Mouse (Mus musculus): ENCODE measurements around the gene Ankrd2. TPM values are rescaled to one million over a fixed set of nuclear protein-coding genes. Genes with fewer than 3 reads are reported as not detected.

Ankrd2 gene
- polyA plus RNA-seq, 1 experiment from 2014 or later = 0.56 TPM

- H3K4me2 ChIP-seq = no peak overlapping the region
- H3K27me3 ChIP-seq (replicated peaks) = no peaks in the 10 kb centered on the region
- ATAC-seq (replicated peaks) = no peak
- no peak overlapping the region for H3K9ac ChIP-seq
- H3K9me3 ChIP-seq = no peaks in the 10 kb centered on the region
- H3K36me3 ChIP-seq (replicated peaks) = no peaks in the 10 kb centered on the region
- no peaks in the 10 kb centered on the region for H3K4me1 ChIP-seq
- H3K4me3 ChIP-seq = no peak overlapping the region
- WGBS = 78% methylated on average over 8 of the region's 8 CpGs
- peak overlapping the region; percentile 13; the same call in 1 of the 2 replicates for H3K27ac ChIP-seq
Observed at GRCm38 (mm10) chr19:42017399-42018247, 18.2 kb upstream of the Ankrd2 start.

DNA sequence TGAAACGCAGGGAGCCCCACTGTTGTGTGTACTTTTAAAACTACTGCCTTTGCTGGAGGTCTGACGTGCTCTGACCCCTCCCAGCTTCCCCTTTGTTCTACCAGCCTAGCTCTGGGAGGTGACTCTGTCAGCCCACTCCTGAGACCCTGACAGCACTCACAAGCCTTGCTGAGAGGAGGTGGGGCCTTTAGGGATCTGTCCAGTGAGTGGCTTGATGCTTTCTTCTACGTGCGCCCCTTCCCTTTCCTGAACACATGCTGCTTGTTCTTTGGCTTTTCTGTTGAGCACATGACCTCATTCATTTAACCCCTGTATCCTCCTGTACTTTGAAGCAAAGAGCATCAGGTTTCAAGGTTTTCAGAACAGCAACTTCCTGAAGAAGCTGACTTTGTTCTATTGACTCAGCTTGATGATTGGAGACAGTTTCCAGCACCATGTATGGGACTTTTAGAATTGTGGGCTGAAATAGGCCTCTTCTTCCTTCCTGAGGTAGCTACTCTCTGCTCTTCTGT lies 16.7 kb upstream of the Ankrd2 start:
- Histone ChIP-seq H3K27me3 (replicated peaks) (no peaks in the 10 kb centered on the region), H3K9ac (no peak overlapping the region), H3K4me2 (no peak overlapping the region), H3K4me1 (no peaks in the 10 kb centered on the region), H3K4me3 (no peak overlapping the region), H3K9me3 (no peaks in the 10 kb centered on the region), H3K27ac (no peak overlapping the region), H3K36me3 (replicated peaks) (no peaks in the 10 kb centered on the region)
- no peak for ATAC-seq (replicated peaks)
- WGBS = 40% methylated on average over 4 of the region's 4 CpGs

GRCm38 (mm10) chr19:42021681-42022541 lies 13.9 kb upstream of the Ankrd2 start:
- Histone ChIP-seq H3K4me3 (no peak overlapping the region), H3K9ac (no peak overlapping the region), H3K4me1 (no peaks in the 10 kb centered on the region), H3K4me2 (no peak overlapping the region), H3K9me3 (no peaks in the 10 kb centered on the region), H3K27me3 (replicated peaks) (no peaks in the 10 kb centered on the region), H3K27ac (no peak overlapping the region), H3K36me3 (replicated peaks) (no peaks in the 10 kb centered on the region)
- no peak for ATAC-seq (replicated peaks)
- 56% methylated on average over 10 of the region's 10 CpGs for WGBS

DNA sequence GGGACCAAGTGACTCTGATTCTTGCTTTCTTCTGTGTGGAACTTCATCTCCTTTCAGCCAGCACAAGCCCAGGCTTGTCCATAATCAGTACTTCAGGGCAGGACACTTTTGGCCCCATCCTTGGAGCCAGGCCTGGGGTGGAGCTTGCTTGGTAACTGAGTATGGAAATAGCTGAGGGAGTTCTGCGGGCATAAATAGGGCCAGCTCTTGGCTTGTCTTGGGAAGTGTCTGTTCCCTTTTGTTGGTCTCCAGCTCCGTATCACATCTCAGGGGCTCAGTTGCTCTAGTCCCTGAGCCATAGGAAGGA lies 13.3 kb upstream of the Ankrd2 start:
- H3K27me3 ChIP-seq (replicated peaks) = no peaks in the 10 kb centered on the region
- no peaks in the 10 kb centered on the region for H3K36me3 ChIP-seq (replicated peaks)
- H3K9ac ChIP-seq = no peak overlapping the region
- no peak overlapping the region for H3K4me2 ChIP-seq
- no peaks in the 10 kb centered on the region for H3K4me1 ChIP-seq
- WGBS = 75% methylated on average over 2 of the region's 2 CpGs
- no peak for ATAC-seq (replicated peaks)
- no peak overlapping the region for H3K27ac ChIP-seq
- no peaks in the 10 kb centered on the region for H3K9me3 ChIP-seq
- H3K4me3 ChIP-seq = no peak overlapping the region

DNA sequence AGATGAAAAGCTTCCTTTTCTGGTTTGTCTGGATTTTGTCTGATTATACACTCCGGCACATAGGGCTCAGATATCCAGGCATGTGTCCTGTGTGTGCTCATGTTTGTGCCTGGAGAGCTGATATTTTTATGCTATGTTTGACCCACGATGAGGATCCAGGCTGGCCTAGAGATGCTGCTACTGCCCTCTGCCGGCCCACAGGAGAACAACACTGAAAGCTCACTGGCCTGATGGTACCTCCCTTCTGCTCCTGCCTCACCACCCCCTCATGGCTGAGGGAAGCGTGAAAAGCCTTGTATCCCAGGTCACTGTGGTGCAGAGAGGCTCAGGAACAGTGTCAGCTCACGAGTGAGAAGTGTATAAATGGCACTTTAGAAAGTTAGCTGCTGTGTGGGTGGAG lies 9.6 kb upstream of the Ankrd2 start:
- H3K9ac ChIP-seq = no peak overlapping the region
- peak; percentile 52; the same call in 1 of the 2 replicates for ATAC-seq (replicated peaks)
- H3K36me3 ChIP-seq (replicated peaks) = no peaks in the 10 kb centered on the region
- no peak overlapping the region for H3K4me2 ChIP-seq
- no peaks in the 10 kb centered on the region for H3K27me3 ChIP-seq (replicated peaks)
- WGBS = 5% methylated on average over 5 of the region's 5 CpGs
- no peak overlapping the region for H3K27ac ChIP-seq
- H3K4me1 ChIP-seq = no peaks in the 10 kb centered on the region
- no peak overlapping the region for H3K4me3 ChIP-seq
- no peaks in the 10 kb centered on the region for H3K9me3 ChIP-seq

DNA sequence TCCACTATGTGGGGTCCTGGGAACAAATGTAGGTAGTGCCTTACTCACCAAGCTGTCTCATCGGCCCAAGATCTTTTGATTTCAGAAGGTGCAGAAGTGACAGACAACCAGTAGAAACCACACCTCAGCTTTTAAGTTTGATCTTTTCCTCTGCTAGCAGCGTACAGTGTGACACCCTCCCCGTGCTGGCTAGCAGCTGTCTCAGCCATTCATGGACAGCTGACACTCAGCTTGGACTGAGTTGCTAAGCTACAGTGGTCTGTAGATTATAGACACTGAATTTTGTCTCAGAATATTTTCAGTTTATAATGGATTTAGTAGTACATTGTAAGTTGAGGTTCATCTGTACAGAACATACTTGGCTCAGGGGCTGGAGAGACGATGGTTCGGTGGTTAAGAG lies 4.7 kb upstream of the Ankrd2 start:
- Histone ChIP-seq H3K27me3 (replicated peaks) (no peaks in the 10 kb centered on the region), H3K4me1 (peaks cover 3% of the 10 kb centered on the region; the same call in 1 of the 2 replicates), H3K36me3 (replicated peaks) (no peaks in the 10 kb centered on the region), H3K9ac (no peak overlapping the region), H3K27ac (no peak overlapping the region), H3K9me3 (no peaks in the 10 kb centered on the region), H3K4me3 (no peak overlapping the region), H3K4me2 (no peak overlapping the region)
- WGBS = 84% methylated on average over 5 of the region's 5 CpGs
- no peak for ATAC-seq (replicated peaks)

DNA sequence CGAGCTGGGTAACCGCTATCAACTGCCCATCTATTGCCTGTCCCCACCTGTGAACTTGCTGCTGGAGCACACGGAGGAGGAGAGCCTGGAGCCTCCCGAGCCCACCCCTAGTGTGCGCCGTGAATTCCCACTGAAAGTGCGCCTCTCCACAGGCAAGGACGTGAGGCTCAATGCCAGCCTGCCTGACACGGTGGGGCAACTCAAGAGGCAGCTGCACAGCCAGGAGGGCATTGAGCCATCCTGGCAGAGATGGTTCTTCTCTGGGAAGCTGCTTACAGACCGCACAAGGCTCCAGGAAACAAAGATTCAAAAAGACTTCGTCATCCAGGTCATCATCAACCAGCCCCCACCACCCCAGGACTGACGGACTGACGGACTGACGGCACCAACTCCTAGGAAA lies 2.2 kb upstream of the Ankrd2 start:
- Histone ChIP-seq H3K27me3 (replicated peaks) (no peaks in the 10 kb centered on the region), H3K27ac (no peak overlapping the region), H3K4me3 (no peak overlapping the region), H3K9me3 (no peaks in the 10 kb centered on the region), H3K4me2 (no peak overlapping the region), H3K4me1 (peaks cover 3% of the 10 kb centered on the region; the same call in 1 of the 2 replicates), H3K9ac (no peak overlapping the region), H3K36me3 (replicated peaks) (no peaks in the 10 kb centered on the region)
- WGBS = 86% methylated on average over 14 of the region's 14 CpGs
- ATAC-seq (replicated peaks) = no peak

- no peaks in the 10 kb centered on the region for H3K36me3 ChIP-seq (replicated peaks)
- no peak overlapping the region for H3K4me3 ChIP-seq
- no peak for ATAC-seq (replicated peaks)
- no peak overlapping the region for H3K4me2 ChIP-seq
- no peaks in the 10 kb centered on the region for H3K9me3 ChIP-seq
- H3K27ac ChIP-seq = no peak overlapping the region
- no peaks in the 10 kb centered on the region for H3K27me3 ChIP-seq (replicated peaks)
- WGBS = 72% methylated on average over 9 of the region's 9 CpGs
- H3K9ac ChIP-seq = no peak overlapping the region
- H3K4me1 ChIP-seq = peaks cover 3% of the 10 kb centered on the region; the same call in 1 of the 2 replicates
Observed at GRCm38 (mm10) chr19:42034146-42034775, 1.5 kb upstream of the Ankrd2 start.

DNA sequence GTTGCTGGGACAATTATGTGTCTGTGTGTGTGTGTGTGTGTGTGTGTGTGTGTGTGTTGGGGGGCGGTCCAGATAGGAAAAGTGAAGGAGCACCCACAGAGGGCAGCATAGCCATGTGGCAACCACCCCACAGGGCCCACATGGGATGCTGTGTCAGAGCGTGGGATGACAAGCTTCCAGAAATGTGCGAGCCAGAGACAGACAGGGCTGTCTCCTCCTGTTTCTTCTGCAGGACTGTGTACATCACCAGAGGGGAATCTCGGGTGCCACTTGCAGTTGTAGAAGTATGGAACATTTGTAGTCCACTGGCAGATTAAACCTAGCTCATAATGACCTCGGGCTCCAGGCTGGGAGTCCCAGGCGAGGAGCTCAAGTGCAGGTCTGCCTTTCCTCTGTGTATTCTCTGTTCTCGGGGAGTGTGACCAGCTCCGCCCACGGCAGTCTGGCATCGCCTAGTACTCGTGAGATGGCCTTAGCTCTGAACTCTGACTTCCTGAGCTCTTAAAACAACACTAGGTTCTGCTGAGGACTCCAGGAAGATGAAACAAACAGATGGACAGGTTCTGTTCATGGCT lies 832 bp upstream of the Ankrd2 start:
- no peak overlapping the region for H3K4me2 ChIP-seq
- H3K36me3 ChIP-seq (replicated peaks) = no peaks in the 10 kb centered on the region
- H3K9ac ChIP-seq = no peak overlapping the region
- 60% methylated on average over 11 of the region's 11 CpGs for WGBS
- no peaks in the 10 kb centered on the region for H3K27me3 ChIP-seq (replicated peaks)
- H3K9me3 ChIP-seq = no peaks in the 10 kb centered on the region
- ATAC-seq (replicated peaks) = no peak
- H3K4me3 ChIP-seq = no peak overlapping the region
- H3K4me1 ChIP-seq = peaks cover 3% of the 10 kb centered on the region; the same call in 1 of the 2 replicates
- H3K27ac ChIP-seq = no peak overlapping the region

DNA sequence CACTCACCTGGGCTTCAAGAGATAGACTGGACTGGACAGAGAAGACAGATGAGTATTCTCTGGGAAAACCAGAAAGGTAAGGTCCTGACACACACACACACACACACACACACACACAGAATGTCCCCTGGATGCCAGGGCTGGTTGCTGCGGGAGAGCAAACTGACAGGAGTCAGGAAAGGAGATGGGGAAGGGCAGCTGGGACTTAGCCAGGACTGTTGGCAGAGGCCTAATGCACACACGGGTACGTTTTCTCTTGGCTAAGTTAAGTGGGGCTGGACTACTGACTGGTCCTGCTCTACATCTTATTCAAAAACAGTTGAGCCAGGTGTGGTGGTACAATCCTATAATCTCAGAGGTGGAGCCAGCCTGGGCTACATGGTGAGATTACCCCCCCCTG lies 557 bp downstream of the Ankrd2 start:
- Histone ChIP-seq H3K4me3 (no peak overlapping the region), H3K9me3 (no peaks in the 10 kb centered on the region), H3K4me2 (no peak overlapping the region), H3K27me3 (replicated peaks) (no peaks in the 10 kb centered on the region), H3K4me1 (peaks cover 3% of the 10 kb centered on the region; the same call in 1 of the 2 replicates), H3K9ac (no peak overlapping the region), H3K27ac (no peak overlapping the region), H3K36me3 (replicated peaks) (no peaks in the 10 kb centered on the region)
- no peak for ATAC-seq (replicated peaks)
- 72% methylated on average over 3 of the region's 3 CpGs for WGBS

GRCm38 (mm10) chr19:42037167-42037702 lies 1.4 kb downstream of the Ankrd2 start:
- Histone ChIP-seq H3K27ac (no peak overlapping the region), H3K27me3 (replicated peaks) (no peaks in the 10 kb centered on the region), H3K9me3 (no peaks in the 10 kb centered on the region), H3K4me3 (no peak overlapping the region), H3K4me2 (no peak overlapping the region), H3K4me1 (peaks cover 3% of the 10 kb centered on the region; the same call in 1 of the 2 replicates), H3K36me3 (replicated peaks) (no peaks in the 10 kb centered on the region), H3K9ac (no peak overlapping the region)
- no peak for ATAC-seq (replicated peaks)
- 84% methylated on average over 11 of the region's 11 CpGs for WGBS

Data from midbrain, embryonic 15.5 days (tissue).